Mouse (Mus musculus): Measurements from ENCODE around the gene Cd6. TPM values are rescaled to one million over a fixed set of nuclear protein-coding genes. Genes with fewer than 3 reads are reported as not detected.

Cd6 gene
- polyA plus RNA-seq, 1 experiment from 2014 or later: 0.07 TPM

GRCm38 (mm10) chr19:10772866-10773265, 57.0 kb downstream of the Cd6 start:
- H3K27me3 ChIP-seq (ENCODE audit: control insufficient read depth, insufficient read depth, low read length): no peaks in the 10 kb centered on the region
- ATAC-seq (ENCODE audit: low FRiP score, low TSS enrichment) (no peak), DNase-seq (ENCODE audit: low spot score) (no peak)
- TF ChIP-seq CTCF (IDR thresholded peaks at IDR 0.05; ENCODE audit: low read depth) (no peak), EP300 (optimal IDR thresholded peaks at IDR 0.05) (no peak)
- H3K4me3 ChIP-seq (ENCODE audit: low read depth, low read length): no peak overlapping the region
- no peaks in the 10 kb centered on the region for H3K9me3 ChIP-seq (ENCODE audit: control insufficient read depth, low read length)
- no peaks in the 10 kb centered on the region for H3K4me1 ChIP-seq (replicated peaks; ENCODE audit: control insufficient read depth, insufficient read depth)
- H3K27ac ChIP-seq (replicated peaks): no peak overlapping the region
- H3K4me2 ChIP-seq (replicated peaks; ENCODE audit: low read depth): no peak overlapping the region
- WGBS: 93% methylated on average over 10 of the region's 10 CpGs
- no peak overlapping the region for H3K9ac ChIP-seq (ENCODE audit: low read length)
- H3K36me3 ChIP-seq (ENCODE audit: control insufficient read depth, insufficient read depth, low read length): no peaks in the 10 kb centered on the region

- Histone ChIP-seq H3K9ac (ENCODE audit: low read length) (no peak overlapping the region), H3K27me3 (ENCODE audit: control insufficient read depth, insufficient read depth, low read length) (no peaks in the 10 kb centered on the region), H3K4me2 (replicated peaks; ENCODE audit: low read depth) (no peak overlapping the region), H3K36me3 (ENCODE audit: control insufficient read depth, insufficient read depth, low read length) (no peaks in the 10 kb centered on the region), H3K4me1 (replicated peaks; ENCODE audit: control insufficient read depth, insufficient read depth) (no peaks in the 10 kb centered on the region), H3K27ac (replicated peaks) (no peak overlapping the region), H3K9me3 (ENCODE audit: control insufficient read depth, low read length) (no peaks in the 10 kb centered on the region), H3K4me3 (ENCODE audit: low read depth, low read length) (no peak overlapping the region)
- WGBS: 75% methylated on average over 7 of the region's 7 CpGs
- no peak for DNase-seq (ENCODE audit: low spot score)
- TF ChIP-seq CTCF (IDR thresholded peaks at IDR 0.05; ENCODE audit: low read depth) (no peak), EP300 (optimal IDR thresholded peaks at IDR 0.05) (no peak)
- no peak for ATAC-seq (ENCODE audit: low FRiP score, low TSS enrichment)
Observed at GRCm38 (mm10) chr19:10771995-10772394, 57.9 kb downstream of the Cd6 start.

- no peak for TF ChIP-seq CTCF (IDR thresholded peaks at IDR 0.05; ENCODE audit: low read depth)
- no peak for TF ChIP-seq EP300 (optimal IDR thresholded peaks at IDR 0.05)
- ATAC-seq (ENCODE audit: low FRiP score, low TSS enrichment): no peak
- no peaks in the 10 kb centered on the region for H3K4me1 ChIP-seq (replicated peaks; ENCODE audit: control insufficient read depth, insufficient read depth)
- H3K36me3 ChIP-seq (ENCODE audit: control insufficient read depth, insufficient read depth, low read length): no peaks in the 10 kb centered on the region
- WGBS: 66% methylated on average over 12 of the region's 12 CpGs
- H3K9ac ChIP-seq (ENCODE audit: low read length): no peak overlapping the region
- H3K27ac ChIP-seq (replicated peaks): no peak overlapping the region
- no peak overlapping the region for H3K4me3 ChIP-seq (ENCODE audit: low read depth, low read length)
- no peaks in the 10 kb centered on the region for H3K9me3 ChIP-seq (ENCODE audit: control insufficient read depth, low read length)
- no peaks in the 10 kb centered on the region for H3K27me3 ChIP-seq (ENCODE audit: control insufficient read depth, insufficient read depth, low read length)
- H3K4me2 ChIP-seq (replicated peaks; ENCODE audit: low read depth): no peak overlapping the region
- DNase-seq (ENCODE audit: low spot score): no peak
Observed at GRCm38 (mm10) chr19:10769429-10770195, 60.2 kb downstream of the Cd6 start.

- H3K9ac ChIP-seq (ENCODE audit: low read length): no peak overlapping the region
- no peak for DNase-seq (ENCODE audit: low spot score)
- no peak overlapping the region for H3K27ac ChIP-seq (replicated peaks)
- H3K27me3 ChIP-seq (ENCODE audit: control insufficient read depth, insufficient read depth, low read length): no peaks in the 10 kb centered on the region
- TF ChIP-seq EP300 (optimal IDR thresholded peaks at IDR 0.05): no peak
- TF ChIP-seq CTCF (IDR thresholded peaks at IDR 0.05; ENCODE audit: low read depth): no peak
- H3K4me3 ChIP-seq (ENCODE audit: low read depth, low read length): no peak overlapping the region
- WGBS: 78% methylated on average over 6 of the region's 6 CpGs
- no peaks in the 10 kb centered on the region for H3K9me3 ChIP-seq (ENCODE audit: control insufficient read depth, low read length)
- no peak overlapping the region for H3K4me2 ChIP-seq (replicated peaks; ENCODE audit: low read depth)
- H3K36me3 ChIP-seq (ENCODE audit: control insufficient read depth, insufficient read depth, low read length): no peaks in the 10 kb centered on the region
- ATAC-seq (ENCODE audit: low FRiP score, low TSS enrichment): no peak
- no peaks in the 10 kb centered on the region for H3K4me1 ChIP-seq (replicated peaks; ENCODE audit: control insufficient read depth, insufficient read depth)
Observed at GRCm38 (mm10) chr19:10768694-10769428, 61.0 kb downstream of the Cd6 start.

- no peak for DNase-seq (ENCODE audit: low spot score)
- Histone ChIP-seq H3K36me3 (ENCODE audit: control insufficient read depth, insufficient read depth, low read length) (no peaks in the 10 kb centered on the region), H3K4me1 (replicated peaks; ENCODE audit: control insufficient read depth, insufficient read depth) (no peaks in the 10 kb centered on the region), H3K4me2 (replicated peaks; ENCODE audit: low read depth) (no peak overlapping the region), H3K27ac (replicated peaks) (no peak overlapping the region), H3K4me3 (ENCODE audit: low read depth, low read length) (no peak overlapping the region), H3K9me3 (ENCODE audit: control insufficient read depth, low read length) (no peaks in the 10 kb centered on the region), H3K27me3 (ENCODE audit: control insufficient read depth, insufficient read depth, low read length) (no peaks in the 10 kb centered on the region), H3K9ac (ENCODE audit: low read length) (no peak overlapping the region)
- TF ChIP-seq CTCF (IDR thresholded peaks at IDR 0.05; ENCODE audit: low read depth) (no peak), EP300 (optimal IDR thresholded peaks at IDR 0.05) (no peak)
- ATAC-seq (ENCODE audit: low FRiP score, low TSS enrichment): no peak
- WGBS: 88% methylated on average over 10 of the region's 10 CpGs
Observed at GRCm38 (mm10) chr19:10767631-10768030, 62.2 kb downstream of the Cd6 start.
